Mouse (Mus musculus) frontal cortex, adult 2 months (tissue): ENCODE measurements around the gene Stx4a. TPM values are rescaled to one million over a fixed set of nuclear protein-coding genes. Genes with fewer than 3 reads are reported as not detected.
A peak's percentile ranks its signal among the peaks of the same experiment; 100 is the strongest.
"Not testable (repeated sequence)": the region's sequence is repeated elsewhere in the genome, so short reads cannot be mapped to it uniquely, and the experiment has no call there.

Source experiments
- DNase-seq, 2 experiments: peaks; one replicate each; pipeline ENCODE4 v3.0.0; 2022; ENCODE audit warnings: low spot score in 1 of 2; ENCODE audit errors: extremely low spot score in 1 of 2
- polyA plus RNA-seq: library from polyadenylated mRNA; depleted of rRNA; stranded (reverse); fragments of >200 nt; gene quantifications from 2 replicates; pipeline ENCODE4 v1.2.3, GENCODE M21; 2012; rRNA removed

Gene Stx4a
- 121 and 127 TPM in 2 replicates for polyA plus RNA-seq

- peak in 1 of 2 experiments; percentile 67 for DNase-seq
Measured at GRCm38 (mm10) chr7:127824176-127824871, at the start of gene Stx4a, which contains the start of gene Stx1b. Gene Stx4a (plus strand): TSS chr7:127824294. Gene Stx1b (minus strand): TSS chr7:127824549.

DNA sequence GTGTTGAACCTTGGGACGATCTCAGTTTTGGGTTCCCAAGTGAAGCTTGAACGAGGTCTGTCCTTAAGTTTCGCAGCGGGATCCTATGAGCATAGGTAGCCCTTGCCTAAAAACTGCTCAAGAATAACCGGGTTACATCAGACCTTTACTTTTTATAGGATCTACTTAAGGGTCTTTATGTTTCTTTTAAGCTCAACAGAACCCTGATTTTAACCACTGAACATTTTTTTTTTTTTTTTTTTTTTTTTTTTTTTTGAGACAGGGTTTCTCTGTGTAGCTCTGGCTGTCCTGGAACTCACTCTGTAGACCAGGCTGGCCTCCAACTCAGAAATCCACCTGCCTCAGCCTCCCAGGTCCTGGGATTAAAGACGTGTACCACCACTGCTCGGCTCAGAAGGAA lies 48.3 kb upstream of the Stx4a start:
- DNase-seq = not testable (repeated sequence)

DNA sequence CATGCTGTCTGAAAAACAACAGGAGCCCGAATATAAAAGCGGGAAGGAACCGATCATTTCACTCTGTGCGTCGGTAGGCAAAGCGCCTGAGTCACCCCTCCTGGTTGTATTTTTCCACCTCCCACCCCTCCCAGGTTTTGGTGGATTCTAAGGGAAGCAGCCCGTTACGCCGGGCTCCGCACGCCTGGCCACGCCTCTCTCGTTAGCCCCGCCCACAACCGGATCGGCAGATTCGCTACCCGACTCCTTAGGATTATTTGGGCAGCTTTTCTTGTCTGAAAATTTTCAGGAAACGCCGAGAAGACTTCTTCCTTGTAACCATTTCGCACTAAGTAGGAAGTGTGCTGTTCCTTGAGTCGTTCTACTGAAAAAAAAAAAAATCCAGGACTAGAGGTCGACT lies 47.7 kb upstream of the Stx4a start, which contains the start of gene Setd1a:
Gene Setd1a, plus strand, starts transcription at position 245 of the 400 bp plus-strand sequence.
- DNase-seq = peak; percentile 79 to 94

- peak; percentile 92 to 97 for DNase-seq
Measured at GRCm38 (mm10) chr7:127776878-127777473, 47.1 kb upstream of the Stx4a start.

- no peak for DNase-seq
Measured at GRCm38 (mm10) chr7:127777474-127778266, 46.4 kb upstream of the Stx4a start.

DNA sequence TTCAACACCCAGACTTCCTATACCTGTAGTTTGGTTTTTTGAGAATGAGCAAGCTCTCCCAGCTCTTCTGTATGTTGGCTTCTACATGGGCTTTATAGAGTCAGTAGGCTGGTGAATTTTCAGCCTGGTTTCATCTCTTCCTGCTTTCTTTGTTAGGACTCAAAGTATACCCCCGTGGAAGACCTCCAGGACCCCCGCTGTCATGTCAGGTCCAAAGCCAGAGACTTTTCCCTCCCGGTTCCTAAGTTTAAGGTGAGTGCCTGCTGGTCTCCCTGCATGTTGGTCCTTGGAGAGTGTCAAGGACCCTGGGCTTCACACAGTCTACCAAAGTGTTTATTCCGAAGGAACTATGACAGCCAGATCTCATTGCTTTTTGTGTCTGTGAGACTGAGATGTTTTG lies 45.7 kb upstream of the Stx4a start:
- DNase-seq = no peak

DNA sequence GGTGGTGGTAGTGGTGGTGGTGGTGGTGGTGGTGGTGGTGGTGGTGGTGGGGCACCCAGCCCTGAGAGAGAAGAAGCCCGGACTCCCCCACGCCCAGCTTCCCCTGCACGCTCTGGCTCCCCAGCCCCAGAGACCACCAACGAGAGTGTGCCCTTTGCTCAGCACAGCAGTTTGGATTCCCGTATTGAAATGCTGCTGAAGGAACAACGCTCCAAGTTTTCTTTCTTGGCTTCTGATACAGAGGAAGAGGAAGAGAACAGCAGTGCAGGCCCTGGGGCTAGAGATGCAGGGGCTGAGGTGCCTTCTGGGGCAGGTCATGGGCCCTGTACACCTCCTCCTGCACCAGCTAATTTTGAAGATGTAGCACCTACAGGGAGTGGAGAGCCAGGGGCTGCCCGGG lies 38.8 kb upstream of the Stx4a start, which contains the start of gene Gm49388:
Gene Gm49388, plus strand, starts transcription at position 301 of the 400 bp plus-strand sequence.
- DNase-seq = no peak

GRCm38 (mm10) chr7:127797076-127797845 lies 26.8 kb upstream of the Stx4a start:
- no peak for DNase-seq

- no peak for DNase-seq
Measured at GRCm38 (mm10) chr7:127798591-127798990, 25.5 kb upstream of the Stx4a start.

DNA sequence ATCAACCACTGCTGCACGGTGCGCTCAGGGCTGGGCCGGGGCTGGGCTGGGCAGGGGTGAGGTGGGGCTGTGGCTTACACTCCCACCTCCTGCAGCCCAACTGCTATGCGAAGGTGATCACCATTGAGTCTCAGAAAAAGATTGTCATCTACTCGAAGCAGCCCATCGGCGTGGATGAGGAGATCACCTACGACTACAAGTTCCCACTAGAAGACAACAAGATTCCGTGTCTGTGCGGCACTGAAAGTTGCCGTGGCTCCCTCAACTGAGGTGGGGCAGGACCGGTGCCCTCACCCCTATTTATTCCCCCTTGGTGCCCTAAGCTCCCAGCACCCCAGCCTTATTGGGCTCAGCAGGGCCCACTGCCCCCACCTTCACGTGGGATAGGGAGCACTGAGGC lies 24.9 kb upstream of the Stx4a start:
- DNase-seq = no peak

DNA sequence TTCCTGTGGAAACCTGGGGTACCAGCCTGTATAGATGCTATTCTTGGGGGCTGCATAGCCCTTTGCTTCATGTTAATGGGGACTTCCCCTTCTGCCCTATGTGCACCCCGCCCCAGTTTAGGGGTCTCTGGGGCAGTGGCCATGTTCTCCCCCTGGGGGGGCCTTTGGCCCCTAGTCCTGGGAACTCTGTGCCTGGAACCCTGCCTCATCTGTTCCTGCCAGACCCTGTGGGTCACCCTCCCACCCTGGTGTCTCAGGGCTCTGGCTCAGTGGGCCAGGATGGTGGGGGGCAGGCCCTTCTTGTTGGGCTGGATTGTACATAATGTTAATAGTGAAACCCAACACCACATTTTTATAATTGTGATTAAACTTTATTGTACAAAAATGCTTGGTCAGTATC lies 24.4 kb upstream of the Stx4a start:
- no peak for DNase-seq

GRCm38 (mm10) chr7:127800435-127801009 lies 23.6 kb upstream of the Stx4a start, which contains the start of gene Hsd3b7:
Gene Hsd3b7 (plus strand): TSS chr7:127800604.
- DNase-seq = peak; percentile 67 to 92

- DNase-seq = peak in 1 of 2 experiments; percentile 34
Measured at GRCm38 (mm10) chr7:127801010-127801621, 23.0 kb upstream of the Stx4a start.

DNA sequence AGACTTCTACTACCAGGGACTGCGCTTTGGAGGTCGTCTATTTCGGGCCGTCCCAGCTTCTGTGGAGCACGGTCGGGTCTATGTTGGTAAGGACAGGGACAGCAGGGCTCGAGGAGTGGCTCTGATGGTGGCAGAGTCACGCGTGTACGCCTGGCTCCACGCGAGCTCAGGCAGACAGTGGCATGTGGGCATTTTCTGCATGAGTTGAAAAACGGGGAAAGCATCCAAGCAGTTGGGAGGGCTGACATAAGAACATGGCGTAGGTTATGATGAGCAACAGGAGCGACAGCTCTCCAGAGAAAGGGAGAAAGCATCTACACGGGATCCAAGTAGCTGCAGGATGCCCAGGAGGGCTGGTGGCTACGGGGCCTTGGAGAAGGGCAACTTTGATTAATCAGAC lies 21.8 kb upstream of the Stx4a start:
- peak in 1 of 2 experiments; percentile 55 for DNase-seq

- no peak for DNase-seq
Measured at GRCm38 (mm10) chr7:127808821-127809220, 15.3 kb upstream of the Stx4a start.

GRCm38 (mm10) chr7:127809846-127810245 lies 14.2 kb upstream of the Stx4a start:
- no peak for DNase-seq

- no peak for DNase-seq
Measured at GRCm38 (mm10) chr7:127810650-127811049, 13.4 kb upstream of the Stx4a start.

DNA sequence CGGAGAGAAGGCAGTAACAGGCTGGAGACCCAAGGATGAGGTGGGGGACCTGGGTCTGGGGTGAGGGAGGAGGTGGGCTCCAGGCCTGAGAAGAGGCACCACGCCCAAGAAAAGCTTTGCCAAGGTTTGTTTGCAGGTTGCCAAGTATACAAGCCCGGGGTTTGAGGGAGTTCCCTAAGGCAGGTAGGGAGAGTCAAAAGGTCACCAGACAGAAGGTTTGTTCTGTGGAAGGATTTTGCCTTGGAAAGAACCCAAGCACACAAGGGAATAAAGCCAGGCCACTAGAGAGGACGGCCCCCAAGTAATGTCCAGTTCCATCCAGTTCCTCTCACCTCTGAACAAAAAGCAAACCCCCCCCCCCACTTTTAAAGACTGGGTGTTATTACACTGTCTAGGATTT lies 12.9 kb upstream of the Stx4a start:
- DNase-seq = no peak

GRCm38 (mm10) chr7:127812292-127812691 lies 11.8 kb upstream of the Stx4a start:
- DNase-seq = no peak

DNA sequence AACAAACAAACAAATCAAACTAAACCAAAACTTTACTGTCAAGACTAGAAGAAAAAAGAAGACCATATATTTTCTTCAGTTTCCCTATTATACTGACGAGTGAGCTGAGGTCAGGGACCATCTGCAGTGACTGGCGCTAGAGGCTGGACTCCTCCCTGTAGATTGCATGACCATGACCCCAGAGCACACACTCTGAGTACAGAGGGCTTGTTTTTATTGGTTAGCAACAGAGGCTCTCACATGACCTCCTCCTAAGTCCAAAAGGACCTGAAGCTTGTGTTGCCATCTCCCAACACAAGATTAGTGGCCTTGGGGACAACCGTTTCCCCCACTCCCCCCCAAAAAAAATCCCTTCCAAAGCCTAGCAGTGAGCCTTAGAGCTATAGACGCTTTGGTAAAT lies 10.3 kb upstream of the Stx4a start:
- no peak for DNase-seq
